Mouse (Mus musculus): Measurements from ENCODE around the gene Ptprd. TPM values are rescaled to one million over a fixed set of nuclear protein-coding genes. Genes with fewer than 3 reads are reported as not detected.

Gene Ptprd
- polyA plus RNA-seq, 1 experiment from 2014 or later = 10.4 TPM

- H3K36me3 ChIP-seq = no peaks in the 10 kb centered on the region
- no peaks in the 10 kb centered on the region for H3K27me3 ChIP-seq (replicated peaks)
- H3K9me3 ChIP-seq = no peaks in the 10 kb centered on the region
- H3K4me2 ChIP-seq = no peak overlapping the region
- no peak overlapping the region for H3K4me3 ChIP-seq
- ATAC-seq (ENCODE audit: extremely low read depth, insufficient number of reproducible peaks, low FRiP score, low TSS enrichment) = no peak
- H3K9ac ChIP-seq = no peak overlapping the region
- no peak overlapping the region for H3K27ac ChIP-seq (replicated peaks)
- H3K4me1 ChIP-seq = peaks cover 10% of the 10 kb centered on the region; the same call in 1 of the 2 replicates
- WGBS = 70% methylated on average over 8 of the region's 8 CpGs
Observed at GRCm38 (mm10) chr4:76179497-76179896, 2032.3 kb downstream of the Ptprd start.

- H3K4me3 ChIP-seq = no peak overlapping the region
- no peaks in the 10 kb centered on the region for H3K36me3 ChIP-seq
- no peak overlapping the region for H3K4me2 ChIP-seq
- H3K4me1 ChIP-seq = peaks cover 6% of the 10 kb centered on the region; the same call in 1 of the 2 replicates
- H3K9me3 ChIP-seq = no peaks in the 10 kb centered on the region
- no peak for ATAC-seq (ENCODE audit: extremely low read depth, insufficient number of reproducible peaks, low FRiP score, low TSS enrichment)
- H3K27ac ChIP-seq (replicated peaks) = no peak overlapping the region
- no peak overlapping the region for H3K9ac ChIP-seq
- WGBS = 69% methylated on average over 1 of the region's 1 CpGs
- H3K27me3 ChIP-seq (replicated peaks) = no peaks in the 10 kb centered on the region
Observed at GRCm38 (mm10) chr4:76175086-76175485, 2036.7 kb downstream of the Ptprd start.

GRCm38 (mm10) chr4:76155750-76156149, 2056.0 kb downstream of the Ptprd start:
- Histone ChIP-seq H3K36me3 (no peaks in the 10 kb centered on the region), H3K4me3 (no peak overlapping the region), H3K27ac (replicated peaks) (no peak overlapping the region), H3K27me3 (replicated peaks) (no peaks in the 10 kb centered on the region), H3K4me1 (no peaks in the 10 kb centered on the region), H3K4me2 (no peak overlapping the region), H3K9ac (no peak overlapping the region), H3K9me3 (no peaks in the 10 kb centered on the region)
- ATAC-seq (ENCODE audit: extremely low read depth, insufficient number of reproducible peaks, low FRiP score, low TSS enrichment) = no peak
- WGBS = 85% methylated on average over 1 of the region's 1 CpGs

GRCm38 (mm10) chr4:76154190-76154589, 2057.6 kb downstream of the Ptprd start:
- H3K9ac ChIP-seq = no peak overlapping the region
- 54% methylated on average over 2 of the region's 2 CpGs for WGBS
- H3K27ac ChIP-seq (replicated peaks) = no peak overlapping the region
- H3K4me2 ChIP-seq = no peak overlapping the region
- H3K36me3 ChIP-seq = no peaks in the 10 kb centered on the region
- ATAC-seq (ENCODE audit: extremely low read depth, insufficient number of reproducible peaks, low FRiP score, low TSS enrichment) = no peak
- H3K9me3 ChIP-seq = no peaks in the 10 kb centered on the region
- H3K4me1 ChIP-seq = no peaks in the 10 kb centered on the region
- no peak overlapping the region for H3K4me3 ChIP-seq
- no peaks in the 10 kb centered on the region for H3K27me3 ChIP-seq (replicated peaks)

GRCm38 (mm10) chr4:76144925-76145324, 2066.8 kb downstream of the Ptprd start:
- no peak overlapping the region for H3K9ac ChIP-seq
- H3K36me3 ChIP-seq = no peaks in the 10 kb centered on the region; the same call in 1 of the 2 replicates
- 80% methylated on average over 4 of the region's 4 CpGs for WGBS
- H3K27me3 ChIP-seq (replicated peaks) = no peaks in the 10 kb centered on the region
- no peaks in the 10 kb centered on the region for H3K4me1 ChIP-seq
- H3K27ac ChIP-seq (replicated peaks) = no peak overlapping the region
- H3K4me2 ChIP-seq = no peak overlapping the region
- ATAC-seq (ENCODE audit: extremely low read depth, insufficient number of reproducible peaks, low FRiP score, low TSS enrichment) = no peak
- no peak overlapping the region for H3K4me3 ChIP-seq
- H3K9me3 ChIP-seq = no peaks in the 10 kb centered on the region

GRCm38 (mm10) chr4:76144333-76144732, 2067.4 kb downstream of the Ptprd start:
- Histone ChIP-seq H3K4me2 (no peak overlapping the region), H3K9ac (no peak overlapping the region), H3K9me3 (no peaks in the 10 kb centered on the region), H3K27ac (replicated peaks) (no peak overlapping the region), H3K27me3 (replicated peaks) (no peaks in the 10 kb centered on the region), H3K4me3 (no peak overlapping the region), H3K36me3 (no peaks in the 10 kb centered on the region; the same call in 1 of the 2 replicates), H3K4me1 (no peaks in the 10 kb centered on the region)
- WGBS = 74% methylated on average over 2 of the region's 2 CpGs
- ATAC-seq (ENCODE audit: extremely low read depth, insufficient number of reproducible peaks, low FRiP score, low TSS enrichment) = no peak

- WGBS = 72% methylated on average over 3 of the region's 3 CpGs
- H3K27ac ChIP-seq (replicated peaks) = no peak overlapping the region
- no peak for ATAC-seq (ENCODE audit: extremely low read depth, insufficient number of reproducible peaks, low FRiP score, low TSS enrichment)
- H3K4me1 ChIP-seq = no peaks in the 10 kb centered on the region
- H3K36me3 ChIP-seq = peaks cover 2% of the 10 kb centered on the region; the same call in 1 of the 2 replicates
- H3K4me3 ChIP-seq = no peak overlapping the region
- H3K4me2 ChIP-seq = no peak overlapping the region
- no peaks in the 10 kb centered on the region for H3K27me3 ChIP-seq (replicated peaks)
- no peak overlapping the region for H3K9ac ChIP-seq
- no peaks in the 10 kb centered on the region for H3K9me3 ChIP-seq
Observed at GRCm38 (mm10) chr4:76137901-76138300, 2073.9 kb downstream of the Ptprd start.

- H3K9ac ChIP-seq = no peak overlapping the region
- no peak overlapping the region for H3K27ac ChIP-seq (replicated peaks)
- H3K4me2 ChIP-seq = no peak overlapping the region
- peaks cover 6% of the 10 kb centered on the region; the same call in 1 of the 2 replicates for H3K36me3 ChIP-seq
- H3K9me3 ChIP-seq = no peaks in the 10 kb centered on the region
- H3K4me1 ChIP-seq = no peaks in the 10 kb centered on the region
- ATAC-seq (ENCODE audit: extremely low read depth, insufficient number of reproducible peaks, low FRiP score, low TSS enrichment) = no peak
- WGBS = 83% methylated on average over 14 of the region's 14 CpGs
- no peaks in the 10 kb centered on the region for H3K27me3 ChIP-seq (replicated peaks)
- no peak overlapping the region for H3K4me3 ChIP-seq
Observed at GRCm38 (mm10) chr4:76136625-76137024, 2075.1 kb downstream of the Ptprd start.

- H3K4me1 ChIP-seq = no peaks in the 10 kb centered on the region
- no peak overlapping the region for H3K27ac ChIP-seq (replicated peaks)
- no peak overlapping the region for H3K9ac ChIP-seq
- no peak overlapping the region for H3K4me3 ChIP-seq
- ATAC-seq (ENCODE audit: extremely low read depth, insufficient number of reproducible peaks, low FRiP score, low TSS enrichment) = no peak
- H3K36me3 ChIP-seq = peaks cover 23% of the 10 kb centered on the region
- H3K4me2 ChIP-seq = no peak overlapping the region
- 75% methylated on average over 4 of the region's 4 CpGs for WGBS
- H3K9me3 ChIP-seq = no peaks in the 10 kb centered on the region
- H3K27me3 ChIP-seq (replicated peaks) = no peaks in the 10 kb centered on the region
Observed at GRCm38 (mm10) chr4:76091845-76092244, 2119.9 kb downstream of the Ptprd start.

GRCm38 (mm10) chr4:76089866-76090265, 2121.9 kb downstream of the Ptprd start:
- ATAC-seq (ENCODE audit: extremely low read depth, insufficient number of reproducible peaks, low FRiP score, low TSS enrichment) = no peak
- Histone ChIP-seq H3K4me1 (no peaks in the 10 kb centered on the region), H3K27me3 (replicated peaks) (no peaks in the 10 kb centered on the region), H3K4me2 (no peak overlapping the region), H3K36me3 (peaks cover 39% of the 10 kb centered on the region), H3K27ac (replicated peaks) (no peak overlapping the region), H3K9ac (no peak overlapping the region), H3K9me3 (no peaks in the 10 kb centered on the region), H3K4me3 (no peak overlapping the region)

GRCm38 (mm10) chr4:76076051-76076450, 2135.7 kb downstream of the Ptprd start:
- 57% methylated on average over 1 of the region's 1 CpGs for WGBS
- Histone ChIP-seq H3K36me3 (peaks cover 14% of the 10 kb centered on the region), H3K4me2 (no peak overlapping the region), H3K27ac (replicated peaks) (no peak overlapping the region), H3K4me1 (peaks cover 7% of the 10 kb centered on the region), H3K9me3 (no peaks in the 10 kb centered on the region), H3K4me3 (no peak overlapping the region), H3K27me3 (replicated peaks) (no peaks in the 10 kb centered on the region), H3K9ac (no peak overlapping the region)
- ATAC-seq (ENCODE audit: extremely low read depth, insufficient number of reproducible peaks, low FRiP score, low TSS enrichment) = no peak

- Histone ChIP-seq H3K9ac (no peak overlapping the region), H3K27me3 (replicated peaks) (no peaks in the 10 kb centered on the region), H3K9me3 (no peaks in the 10 kb centered on the region), H3K27ac (replicated peaks) (no peak overlapping the region), H3K36me3 (peaks cover 15% of the 10 kb centered on the region), H3K4me2 (no peak overlapping the region), H3K4me1 (peaks cover 7% of the 10 kb centered on the region), H3K4me3 (no peak overlapping the region)
- ATAC-seq (ENCODE audit: extremely low read depth, insufficient number of reproducible peaks, low FRiP score, low TSS enrichment) = no peak
- 53% methylated on average over 3 of the region's 3 CpGs for WGBS
Observed at GRCm38 (mm10) chr4:76073286-76073685, 2138.5 kb downstream of the Ptprd start.
